Mouse (Mus musculus): ENCODE measurements at regions not wholly inside any gene's neighbourhood (a gene's known extent, or its start where the extent isn't known, plus 50 kb on each side); places are given as distances from the start of the nearest gene placed in this dataset.

GRCm38 (mm10) chr9:47407007-47407670 is 122.8 kb upstream of the Cadm1 start:
- Histone ChIP-seq H3K36me3 (no peaks in the 10 kb centered on the region), H3K4me2 (replicated peaks) (peak overlapping the region; percentile 30), H3K27me3 (peaks cover 73% of the 10 kb centered on the region), H3K4me1 (peaks cover 53% of the 10 kb centered on the region), H3K4me3 (no peak overlapping the region), H3K9ac (no peak overlapping the region), H3K9me3 (no peaks in the 10 kb centered on the region), H3K27ac (no peak overlapping the region)
- 11% methylated on average over 7 of the region's 7 CpGs for WGBS
- peak; percentile 88 for ATAC-seq (ENCODE audit: low FRiP score, low read depth)

- Histone ChIP-seq H3K4me1 (peaks cover 56% of the 10 kb centered on the region), H3K36me3 (no peaks in the 10 kb centered on the region), H3K27me3 (peaks cover 66% of the 10 kb centered on the region), H3K9ac (no peak overlapping the region), H3K9me3 (no peaks in the 10 kb centered on the region), H3K4me3 (no peak overlapping the region), H3K4me2 (replicated peaks) (no peak overlapping the region), H3K27ac (no peak overlapping the region)
- WGBS = 34% methylated on average over 4 of the region's 4 CpGs
- no peak for ATAC-seq (ENCODE audit: low FRiP score, low read depth)
Measured at GRCm38 (mm10) chr9:47408061-47408460, 121.9 kb upstream of the Cadm1 start.

GRCm38 (mm10) chr9:47409579-47409978 is 120.4 kb upstream of the Cadm1 start:
- WGBS = 82% methylated on average over 6 of the region's 6 CpGs
- no peak overlapping the region for H3K27ac ChIP-seq
- no peak overlapping the region for H3K4me3 ChIP-seq
- H3K9ac ChIP-seq = no peak overlapping the region
- no peak overlapping the region for H3K4me2 ChIP-seq (replicated peaks)
- no peaks in the 10 kb centered on the region for H3K9me3 ChIP-seq
- H3K27me3 ChIP-seq = peaks cover 56% of the 10 kb centered on the region
- no peaks in the 10 kb centered on the region for H3K36me3 ChIP-seq
- H3K4me1 ChIP-seq = peaks cover 42% of the 10 kb centered on the region
- no peak for ATAC-seq (ENCODE audit: low FRiP score, low read depth)

- Histone ChIP-seq H3K4me2 (replicated peaks) (no peak overlapping the region), H3K36me3 (no peaks in the 10 kb centered on the region), H3K4me1 (peaks cover 11% of the 10 kb centered on the region), H3K27ac (no peak overlapping the region), H3K9ac (no peak overlapping the region), H3K9me3 (no peaks in the 10 kb centered on the region), H3K4me3 (no peak overlapping the region), H3K27me3 (peaks cover 54% of the 10 kb centered on the region)
- WGBS = 9% methylated on average over 2 of the region's 2 CpGs
- ATAC-seq (ENCODE audit: low FRiP score, low read depth) = no peak
Measured at GRCm38 (mm10) chr9:47412786-47413185, 117.2 kb upstream of the Cadm1 start.

GRCm38 (mm10) chr9:47414350-47414988 is 115.5 kb upstream of the Cadm1 start:
- Histone ChIP-seq H3K4me1 (0 out of 2 replicates have a peak, but pooled peaks cover 3% of the 10 kb centered on the region), H3K36me3 (no peaks in the 10 kb centered on the region), H3K4me3 (no peak overlapping the region), H3K9ac (no peak overlapping the region), H3K27ac (no peak overlapping the region), H3K9me3 (no peaks in the 10 kb centered on the region), H3K27me3 (peaks cover 39% of the 10 kb centered on the region), H3K4me2 (replicated peaks) (no peak overlapping the region)
- ATAC-seq (ENCODE audit: low FRiP score, low read depth) = no peak
- WGBS = 81% methylated on average over 8 of the region's 8 CpGs

- peaks cover 23% of the 10 kb centered on the region for H3K4me1 ChIP-seq
- peak overlapping the region; percentile 17; the same call in 1 of the 2 replicates for H3K4me2 ChIP-seq (replicated peaks)
- H3K27ac ChIP-seq = no peak overlapping the region
- no peak overlapping the region for H3K4me3 ChIP-seq
- H3K9me3 ChIP-seq = no peaks in the 10 kb centered on the region
- H3K36me3 ChIP-seq = no peaks in the 10 kb centered on the region
- peaks cover 18% of the 10 kb centered on the region for H3K27me3 ChIP-seq
- H3K9ac ChIP-seq = no peak overlapping the region
- ATAC-seq (ENCODE audit: low FRiP score, low read depth) = peak; percentile 24; the same call in 1 of the 2 replicates
- WGBS = 10% methylated on average over 9 of the region's 9 CpGs
Measured at GRCm38 (mm10) chr9:47422151-47422599, 107.8 kb upstream of the Cadm1 start.

- Histone ChIP-seq H3K27ac (0 out of 2 replicates have a peak overlapping the region, but pooled peaks have one; percentile 3), H3K9ac (no peak overlapping the region), H3K4me1 (peaks cover 23% of the 10 kb centered on the region), H3K4me2 (replicated peaks) (0 out of 2 replicates have a peak overlapping the region, but pooled peaks have one; percentile 25), H3K4me3 (no peak overlapping the region), H3K27me3 (peaks cover 18% of the 10 kb centered on the region), H3K9me3 (no peaks in the 10 kb centered on the region), H3K36me3 (no peaks in the 10 kb centered on the region)
- whole genome bisulfite sequencing = 34% methylated on average over 8 of the region's 8 CpGs
- 0 out of 2 replicates have a peak, but pooled peaks have one; percentile 40 for ATAC-seq (ENCODE audit: low FRiP score, low read depth)
Measured at GRCm38 (mm10) chr9:47422741-47423461, 107.1 kb upstream of the Cadm1 start.

- Histone ChIP-seq H3K27me3 (peaks cover 18% of the 10 kb centered on the region), H3K9me3 (no peaks in the 10 kb centered on the region), H3K36me3 (no peaks in the 10 kb centered on the region), H3K27ac (no peak overlapping the region), H3K4me2 (replicated peaks) (0 out of 2 replicates have a peak overlapping the region, but pooled peaks have one; percentile 25), H3K4me3 (no peak overlapping the region), H3K4me1 (peaks cover 23% of the 10 kb centered on the region), H3K9ac (no peak overlapping the region)
- 25% methylated on average over 3 of the region's 3 CpGs for WGBS
- no peak for ATAC-seq (ENCODE audit: low FRiP score, low read depth)
Measured at GRCm38 (mm10) chr9:47423462-47423832, 106.5 kb upstream of the Cadm1 start.

- ATAC-seq (ENCODE audit: low FRiP score, low read depth) = no peak
- Histone ChIP-seq H3K4me1 (peaks cover 23% of the 10 kb centered on the region), H3K36me3 (no peaks in the 10 kb centered on the region), H3K27ac (no peak overlapping the region), H3K27me3 (peaks cover 18% of the 10 kb centered on the region), H3K9me3 (no peaks in the 10 kb centered on the region), H3K4me3 (no peak overlapping the region), H3K4me2 (replicated peaks) (no peak overlapping the region), H3K9ac (no peak overlapping the region)
- WGBS = 79% methylated on average over 3 of the region's 3 CpGs
Measured at GRCm38 (mm10) chr9:47424191-47424590, 105.8 kb upstream of the Cadm1 start.

GRCm38 (mm10) chr9:47426712-47427111 is 103.3 kb upstream of the Cadm1 start:
- H3K4me2 ChIP-seq (replicated peaks) = no peak overlapping the region
- ATAC-seq (ENCODE audit: low FRiP score, low read depth) = no peak
- no peak overlapping the region for H3K4me3 ChIP-seq
- H3K27me3 ChIP-seq = 0 out of 2 replicates have a peak, but pooled peaks cover 5% of the 10 kb centered on the region
- no peaks in the 10 kb centered on the region for H3K36me3 ChIP-seq
- no peaks in the 10 kb centered on the region for H3K9me3 ChIP-seq
- no peak overlapping the region for H3K9ac ChIP-seq
- H3K27ac ChIP-seq = no peak overlapping the region
- WGBS = 92% methylated on average over 5 of the region's 5 CpGs
- H3K4me1 ChIP-seq = peaks cover 23% of the 10 kb centered on the region

- no peak for ATAC-seq (ENCODE audit: low FRiP score, low read depth)
- no peak overlapping the region for H3K4me3 ChIP-seq
- no peak overlapping the region for H3K4me2 ChIP-seq (replicated peaks)
- no peaks in the 10 kb centered on the region for H3K9me3 ChIP-seq
- 70% methylated on average over 8 of the region's 8 CpGs for WGBS
- no peaks in the 10 kb centered on the region for H3K36me3 ChIP-seq
- 0 out of 2 replicates have a peak, but pooled peaks cover under 1% of the 10 kb centered on the region for H3K27me3 ChIP-seq
- H3K4me1 ChIP-seq = peaks cover 2% of the 10 kb centered on the region
- no peak overlapping the region for H3K9ac ChIP-seq
- H3K27ac ChIP-seq = no peak overlapping the region
Measured at GRCm38 (mm10) chr9:47428710-47429341, 101.1 kb upstream of the Cadm1 start.

GRCm38 (mm10) chr9:47429691-47430090 is 100.3 kb upstream of the Cadm1 start:
- no peak overlapping the region for H3K4me3 ChIP-seq

More at GRCm38 (mm10) chr9:47429691-47430090, 100.3 kb upstream of the Cadm1 start:
- Histone ChIP-seq H3K9ac (no peak overlapping the region), H3K9me3 (no peaks in the 10 kb centered on the region), H3K27ac (no peak overlapping the region), H3K4me2 (replicated peaks) (no peak overlapping the region), H3K27me3 (no peaks in the 10 kb centered on the region), H3K36me3 (no peaks in the 10 kb centered on the region), H3K4me1 (no peaks in the 10 kb centered on the region)
- WGBS = no CpG with 5 or more reads among the region's 1 CpGs
- no peak for ATAC-seq (ENCODE audit: low FRiP score, low read depth)

All from limb, embryonic 13.5 days (tissue).